Mouse (Mus musculus): ENCODE measurements around the gene Zfp729a. TPM values are rescaled to one million over a fixed set of nuclear protein-coding genes. Genes with fewer than 3 reads are reported as not detected.
"Not testable (repeated sequence)": the region's sequence is repeated elsewhere in the genome, so short reads cannot be mapped to it uniquely, and the experiment has no call there.

Gene Zfp729a
- 3.4 and 3.8 TPM in 2 replicates for polyA plus RNA-seq (2016; fragmentation: Nextera tagmentation; extraction: Ambion mirVana)

DNA sequence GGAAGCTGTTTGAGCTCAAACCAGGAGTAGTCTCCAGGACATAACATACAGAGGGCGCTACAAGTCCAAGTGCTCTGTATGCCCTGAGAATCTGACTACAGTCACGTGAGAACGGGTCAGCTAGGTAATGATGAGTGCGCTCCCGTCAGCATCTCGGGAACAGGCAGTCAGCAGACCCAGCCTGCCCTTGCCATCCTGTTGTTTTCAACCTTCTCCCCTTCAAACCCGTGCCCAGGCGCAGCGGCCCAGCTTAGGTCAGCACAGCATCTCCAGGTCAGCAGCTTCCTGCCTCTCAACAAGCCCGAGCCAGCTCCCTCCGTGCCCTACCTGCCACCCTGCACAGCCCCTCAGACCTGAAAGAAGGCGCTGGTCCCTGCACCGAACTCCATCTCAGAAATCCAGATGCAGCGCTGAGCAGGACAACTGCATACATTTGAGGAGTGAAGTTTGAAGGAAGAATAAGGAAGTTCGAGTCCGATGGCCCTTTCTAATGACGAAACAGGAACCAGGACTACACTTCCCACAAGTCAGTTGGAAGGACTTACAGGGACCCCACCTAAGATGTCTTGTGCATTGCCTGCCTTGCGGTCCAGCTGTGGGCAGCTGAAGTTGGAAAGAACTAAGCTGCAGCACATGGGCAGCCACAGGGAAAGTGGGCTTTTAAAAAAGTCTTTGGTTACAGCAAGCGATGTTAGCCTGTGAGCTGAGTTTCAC, at the start of gene Zfp729a, which contains the start of gene Gm49345:
Gene Zfp729a (minus strand): TSS at position 498 of the 714 bp plus-strand sequence.
Gene Gm49345 (minus strand): TSS at position 476 of the 714 bp plus-strand sequence.
- WGBS, result under 1% methylated on average over 19 of the region's 19 CpGs
- Histone ChIP-seq H3K9ac (peak within 1 kb of the TSS; percentile 69), H3K27ac (0 out of 2 replicates have a peak within 1 kb of the TSS, but pooled peaks have one; percentile 5), H3K4me2 (peak within 1 kb of the TSS; percentile 51), H3K4me3 (replicated peaks) (peak within 1 kb of the TSS; percentile 80), H3K36me3 (replicated peaks) (no peaks in the 10 kb centered on the region), H3K4me1 (0 out of 2 replicates have a peak, but pooled peaks cover 4% of the 10 kb centered on the region), H3K27me3 (no peaks in the 10 kb centered on the region), H3K9me3 (no peaks in the 10 kb centered on the region)
- ATAC-seq (ENCODE audit: low FRiP score), result peak; percentile 98

DNA sequence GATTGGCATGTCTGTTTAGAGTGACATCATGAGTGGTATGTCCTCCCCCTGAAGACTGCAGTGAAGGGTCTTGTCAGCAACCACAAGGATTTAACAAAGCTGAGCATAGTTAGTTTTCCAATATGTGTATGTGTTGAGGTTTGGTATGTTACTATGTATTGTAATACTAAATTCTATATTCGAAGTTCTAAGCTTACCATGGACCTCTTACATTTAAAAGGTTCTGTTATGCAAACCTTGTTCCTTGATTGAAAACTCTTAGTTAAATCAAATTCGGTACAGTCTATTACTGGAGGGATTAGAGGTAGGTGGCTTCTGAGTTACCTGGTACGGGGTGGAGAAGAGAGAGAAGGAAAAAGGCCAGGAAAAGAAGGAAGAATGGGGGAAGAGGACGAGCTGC, 49.4 kb upstream of the Zfp729a start, which contains the start of gene Zfp738:
Gene Zfp738 (minus strand): TSS at position 101 of the 400 bp plus-strand sequence.
- H3K36me3 ChIP-seq (replicated peaks), result no peaks in the 10 kb centered on the region
- no peaks in the 10 kb centered on the region for H3K9me3 ChIP-seq
- ATAC-seq (ENCODE audit: low FRiP score), result no peak
- H3K4me3 ChIP-seq (replicated peaks), result no peak within 1 kb of the TSS
- peaks cover 3% of the 10 kb centered on the region for H3K4me1 ChIP-seq
- H3K27me3 ChIP-seq, result no peaks in the 10 kb centered on the region
- no peak within 1 kb of the TSS for H3K27ac ChIP-seq
- 86% methylated on average over 4 of the region's 4 CpGs for WGBS
- H3K9ac ChIP-seq, result no peak within 1 kb of the TSS
- H3K4me2 ChIP-seq, result no peak within 1 kb of the TSS

DNA sequence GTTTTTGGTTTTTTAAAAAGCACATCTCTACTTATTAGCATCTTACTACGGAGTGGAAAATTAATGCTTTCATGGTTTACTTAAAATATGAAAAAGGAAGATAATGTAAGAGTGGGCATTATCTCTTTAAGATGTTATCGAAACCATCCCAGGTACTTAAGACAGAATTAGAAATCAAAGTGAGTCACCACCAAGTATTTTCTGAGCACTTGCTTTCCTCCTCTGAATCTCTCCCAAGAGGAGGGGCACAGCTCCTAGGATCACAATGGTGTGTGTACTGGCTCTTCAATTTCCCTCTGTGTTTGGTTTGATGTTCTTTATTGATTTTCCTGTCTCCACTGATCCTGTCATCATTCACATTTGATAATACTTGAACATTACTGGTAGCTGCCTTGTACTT, 46.2 kb upstream of the Zfp729a start:
- not testable (repeated sequence) for H3K27ac ChIP-seq; H3K36me3 ChIP-seq (replicated peaks); H3K9me3 ChIP-seq; H3K4me1 ChIP-seq; H3K27me3 ChIP-seq
- WGBS, result 78% methylated on average over 2 of the region's 2 CpGs
- peak; percentile 45; the same call in 1 of the 2 replicates for ATAC-seq (ENCODE audit: low FRiP score)
- H3K4me2 ChIP-seq, result peak overlapping the region; percentile 67
- H3K9ac ChIP-seq, result peak overlapping the region; percentile 38; the same call in 1 of the 2 replicates
- H3K4me3 ChIP-seq (replicated peaks), result peak overlapping the region; percentile 72

DNA sequence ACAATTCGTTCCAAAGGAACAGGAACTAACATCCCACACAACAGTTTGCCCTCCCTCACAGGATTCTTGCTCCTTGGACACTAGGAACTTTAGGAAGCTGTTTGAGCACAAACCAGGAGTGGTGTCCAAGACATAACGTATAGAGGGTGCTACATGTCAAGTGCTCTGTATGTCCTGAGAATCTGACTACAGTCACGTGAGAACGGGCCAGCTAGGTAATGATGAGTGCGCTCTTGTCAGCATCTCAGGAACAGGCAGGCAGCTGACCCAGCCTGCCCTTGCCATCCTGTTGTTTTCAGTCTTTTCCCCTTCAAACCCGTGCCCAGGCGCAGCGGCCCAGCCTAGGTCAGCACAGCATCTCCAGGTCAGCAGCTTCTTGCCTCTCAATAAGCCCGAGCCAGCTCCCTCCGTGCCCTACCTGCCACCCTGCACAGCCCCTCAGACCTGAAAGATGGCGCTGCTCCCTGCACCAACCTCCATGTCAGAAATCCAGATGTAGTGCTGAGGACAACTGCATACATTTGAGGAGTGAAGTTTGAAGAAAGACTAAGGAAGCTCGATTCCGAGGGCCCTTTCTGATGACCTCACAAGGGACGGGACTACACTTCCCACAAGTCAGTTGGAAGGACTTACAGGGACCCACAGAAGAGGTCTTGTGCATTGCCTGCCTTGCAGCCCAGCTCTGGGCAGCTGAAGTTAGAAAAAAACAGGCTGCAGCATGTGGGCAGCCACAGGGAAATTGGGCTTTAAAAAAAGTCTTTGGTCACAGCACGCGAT, 45.6 kb upstream of the Zfp729a start:
- H3K27ac ChIP-seq; H3K36me3 ChIP-seq (replicated peaks); H3K4me1 ChIP-seq; H3K9me3 ChIP-seq; H3K27me3 ChIP-seq: not testable (repeated sequence)
- ATAC-seq (ENCODE audit: low FRiP score), result peak; percentile 100
- H3K9ac ChIP-seq, result peak overlapping the region; percentile 73
- peak overlapping the region; percentile 67 for H3K4me2 ChIP-seq
- H3K4me3 ChIP-seq (replicated peaks), result peak overlapping the region; percentile 72
- WGBS, result 14% methylated on average over 16 of the region's 16 CpGs

DNA sequence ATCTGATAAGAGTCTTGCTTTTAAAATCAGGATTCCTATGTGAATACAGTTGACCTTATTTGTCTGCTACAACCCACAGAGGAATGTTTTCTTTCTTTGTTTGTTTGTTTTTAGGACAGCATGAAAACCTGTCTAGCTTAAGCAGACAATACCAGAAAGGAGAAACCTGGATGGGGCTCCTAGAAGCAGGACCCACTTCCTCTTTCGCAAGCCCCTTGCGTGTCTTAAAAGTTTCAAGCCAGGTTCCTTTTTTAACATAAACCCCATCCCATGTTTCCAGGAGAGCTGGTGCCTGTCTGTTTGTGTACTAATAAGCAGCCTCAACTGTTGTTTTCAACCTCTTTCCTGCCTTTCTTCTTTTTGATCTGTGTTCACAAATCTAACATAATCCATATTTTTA, 37.3 kb upstream of the Zfp729a start:
- Histone ChIP-seq H3K9ac (no peak overlapping the region), H3K9me3 (no peaks in the 10 kb centered on the region), H3K4me2 (no peak overlapping the region), H3K36me3 (replicated peaks) (peaks cover 5% of the 10 kb centered on the region), H3K4me1 (no peaks in the 10 kb centered on the region), H3K27me3 (no peaks in the 10 kb centered on the region), H3K4me3 (replicated peaks) (no peak overlapping the region), H3K27ac (no peak overlapping the region)
- ATAC-seq (ENCODE audit: low FRiP score), result no peak
- 90% methylated on average over 2 of the region's 2 CpGs for whole genome bisulfite sequencing

DNA sequence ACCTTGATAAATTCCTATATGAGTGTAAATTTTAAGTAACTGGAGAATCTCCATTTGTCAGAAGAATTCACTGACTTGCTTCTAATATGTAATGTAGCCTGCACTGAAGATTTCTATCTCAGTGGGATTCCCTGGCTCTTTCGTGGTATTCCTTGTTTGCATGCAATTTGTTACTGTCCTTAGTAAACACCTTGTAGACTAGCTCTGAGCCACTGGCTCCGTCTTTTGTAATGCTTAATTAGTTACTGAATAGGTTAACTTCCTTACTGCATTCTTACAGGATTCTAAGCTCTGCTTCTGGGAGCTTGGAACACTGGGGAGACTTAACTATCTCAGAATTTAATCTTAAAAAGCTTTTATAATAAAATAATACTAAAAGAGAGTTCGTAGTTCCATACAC, 14.9 kb upstream of the Zfp729a start:
- Histone ChIP-seq H3K4me2 (no peak overlapping the region), H3K4me1 (no peaks in the 10 kb centered on the region), H3K36me3 (replicated peaks) (no peaks in the 10 kb centered on the region), H3K4me3 (replicated peaks) (no peak overlapping the region), H3K27me3 (no peaks in the 10 kb centered on the region), H3K9me3 (no peaks in the 10 kb centered on the region), H3K27ac (no peak overlapping the region), H3K9ac (no peak overlapping the region)
- 26% methylated on average over 3 of the region's 3 CpGs for WGBS
- ATAC-seq (ENCODE audit: low FRiP score), result no peak

DNA sequence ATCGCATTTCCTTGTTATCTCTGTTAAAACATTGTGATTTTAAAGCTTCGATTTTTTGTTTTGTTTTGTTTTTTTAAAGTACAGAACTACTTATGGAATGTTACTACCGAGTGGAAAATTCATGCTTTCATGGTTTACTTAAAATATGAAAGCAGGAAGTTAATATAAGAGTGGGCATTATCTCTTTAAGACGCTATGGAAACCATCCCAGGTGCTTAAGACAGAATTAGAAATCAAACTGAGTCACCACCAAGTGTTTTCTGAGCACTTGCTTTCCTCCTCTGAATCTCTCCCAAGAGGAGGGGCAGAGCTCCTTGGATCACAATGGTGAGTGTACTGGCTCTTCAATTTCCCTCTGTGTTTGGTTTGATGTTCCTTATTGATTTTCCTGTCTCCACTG, 27.5 kb downstream of the Zfp729a start:
- no peak overlapping the region for H3K4me2 ChIP-seq
- no peaks in the 10 kb centered on the region for H3K27me3 ChIP-seq
- no peak overlapping the region for H3K9ac ChIP-seq
- no peak overlapping the region for H3K27ac ChIP-seq
- ATAC-seq (ENCODE audit: low FRiP score), result no peak
- no peak overlapping the region for H3K4me3 ChIP-seq (replicated peaks)
- H3K4me1 ChIP-seq, result peaks cover 4% of the 10 kb centered on the region
- H3K9me3 ChIP-seq, result no peaks in the 10 kb centered on the region; the same call in 1 of the 2 replicates
- WGBS, result 92% methylated on average over 4 of the region's 4 CpGs
- H3K36me3 ChIP-seq (replicated peaks), result no peaks in the 10 kb centered on the region

DNA sequence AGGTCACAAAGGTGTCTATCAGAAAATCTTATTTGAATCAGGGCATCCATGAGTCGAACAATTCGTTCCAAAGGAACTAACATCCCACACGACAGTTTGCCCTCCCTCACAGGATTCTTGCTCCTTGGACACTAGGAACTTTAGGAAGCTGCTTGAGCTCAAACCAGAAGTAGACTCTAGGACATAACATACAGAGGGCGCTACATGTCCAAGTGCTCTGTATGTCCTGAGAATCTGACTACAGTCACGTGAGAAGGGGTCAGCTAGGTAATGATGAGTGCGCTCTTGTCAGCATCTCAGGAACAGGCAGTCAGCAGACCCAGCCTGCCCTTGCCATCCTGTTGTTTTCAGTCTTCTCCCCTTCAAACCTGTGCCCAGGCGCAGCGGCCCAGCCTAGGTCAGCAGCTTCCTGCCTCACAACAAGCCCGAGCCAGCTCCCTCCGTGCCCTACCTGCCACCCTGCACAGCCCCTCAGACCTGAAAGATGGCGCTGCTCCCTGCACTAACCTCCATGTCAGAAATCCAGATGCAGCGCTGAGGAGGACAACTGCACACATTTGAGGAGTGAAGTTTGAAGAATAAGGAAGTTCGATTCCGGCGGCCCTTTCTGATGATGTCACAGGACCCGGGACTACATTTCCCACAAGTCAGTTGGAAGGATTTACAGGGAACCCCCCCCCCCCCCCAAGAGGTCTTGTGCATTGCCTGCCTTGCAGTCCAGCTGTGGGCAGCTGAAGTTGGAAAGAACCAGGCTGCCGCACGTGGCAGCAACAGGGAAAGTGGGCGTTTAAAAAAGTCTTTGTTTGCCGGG, 28.3 kb downstream of the Zfp729a start, which contains the start of gene Zfp729b:
Gene Zfp729b (minus strand): TSS at position 642 of the 811 bp plus-strand sequence.
- Histone ChIP-seq H3K27me3 (no peaks in the 10 kb centered on the region), H3K36me3 (replicated peaks) (no peaks in the 10 kb centered on the region), H3K4me1 (peaks cover 4% of the 10 kb centered on the region), H3K4me2 (peak within 1 kb of the TSS; percentile 60), H3K4me3 (replicated peaks) (peak within 1 kb of the TSS; percentile 70), H3K9ac (peak within 1 kb of the TSS; percentile 63), H3K9me3 (no peaks in the 10 kb centered on the region; the same call in 1 of the 2 replicates), H3K27ac (peak within 1 kb of the TSS; percentile 50; the same call in 1 of the 2 replicates)
- ATAC-seq (ENCODE audit: low FRiP score), result peak; percentile 97
- 2% methylated on average over 20 of the region's 20 CpGs for WGBS

DNA sequence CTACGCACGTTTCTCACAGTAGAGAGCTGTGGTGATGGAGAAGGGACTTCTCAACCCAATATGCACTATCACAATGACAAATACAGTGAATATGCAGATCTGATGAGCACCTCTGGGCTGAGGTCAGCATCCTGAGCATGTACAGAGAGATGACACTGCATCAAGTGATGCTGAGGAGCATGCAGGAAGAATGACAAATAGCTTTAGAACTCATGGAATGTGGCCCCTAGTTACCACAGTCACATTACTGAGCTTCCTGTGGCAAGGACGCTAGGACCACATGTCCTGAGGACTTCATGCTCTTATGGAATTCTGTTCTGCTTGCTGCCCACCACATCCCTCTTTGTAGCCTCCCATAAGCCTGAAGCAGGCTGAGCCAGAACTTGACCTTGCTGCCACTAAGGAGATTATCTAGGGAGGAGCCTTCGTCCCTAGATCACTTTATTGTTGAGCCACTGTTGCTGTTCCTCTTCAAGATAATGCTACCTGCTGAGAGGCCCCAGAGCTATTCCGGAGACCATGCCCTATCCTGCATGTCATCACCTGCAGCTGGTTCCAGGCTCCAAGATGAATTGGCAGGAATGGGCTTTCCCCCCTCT, 64.9 kb downstream of the Zfp729a start:
- no peak for ATAC-seq (ENCODE audit: low FRiP score)
- H3K27ac ChIP-seq, result no peak overlapping the region
- no peaks in the 10 kb centered on the region for H3K9me3 ChIP-seq
- no peak overlapping the region for H3K9ac ChIP-seq
- 71% methylated on average over 5 of the region's 5 CpGs for WGBS
- no peaks in the 10 kb centered on the region for H3K36me3 ChIP-seq (replicated peaks)
- no peaks in the 10 kb centered on the region for H3K27me3 ChIP-seq
- H3K4me3 ChIP-seq (replicated peaks), result no peak overlapping the region
- H3K4me1 ChIP-seq, result no peaks in the 10 kb centered on the region
- no peak overlapping the region for H3K4me2 ChIP-seq

All from forebrain, embryonic 12.5 days (tissue).